Mouse (Mus musculus): Measurements from ENCODE around the gene Tmem120b.

The Tmem120b gene

DNA sequence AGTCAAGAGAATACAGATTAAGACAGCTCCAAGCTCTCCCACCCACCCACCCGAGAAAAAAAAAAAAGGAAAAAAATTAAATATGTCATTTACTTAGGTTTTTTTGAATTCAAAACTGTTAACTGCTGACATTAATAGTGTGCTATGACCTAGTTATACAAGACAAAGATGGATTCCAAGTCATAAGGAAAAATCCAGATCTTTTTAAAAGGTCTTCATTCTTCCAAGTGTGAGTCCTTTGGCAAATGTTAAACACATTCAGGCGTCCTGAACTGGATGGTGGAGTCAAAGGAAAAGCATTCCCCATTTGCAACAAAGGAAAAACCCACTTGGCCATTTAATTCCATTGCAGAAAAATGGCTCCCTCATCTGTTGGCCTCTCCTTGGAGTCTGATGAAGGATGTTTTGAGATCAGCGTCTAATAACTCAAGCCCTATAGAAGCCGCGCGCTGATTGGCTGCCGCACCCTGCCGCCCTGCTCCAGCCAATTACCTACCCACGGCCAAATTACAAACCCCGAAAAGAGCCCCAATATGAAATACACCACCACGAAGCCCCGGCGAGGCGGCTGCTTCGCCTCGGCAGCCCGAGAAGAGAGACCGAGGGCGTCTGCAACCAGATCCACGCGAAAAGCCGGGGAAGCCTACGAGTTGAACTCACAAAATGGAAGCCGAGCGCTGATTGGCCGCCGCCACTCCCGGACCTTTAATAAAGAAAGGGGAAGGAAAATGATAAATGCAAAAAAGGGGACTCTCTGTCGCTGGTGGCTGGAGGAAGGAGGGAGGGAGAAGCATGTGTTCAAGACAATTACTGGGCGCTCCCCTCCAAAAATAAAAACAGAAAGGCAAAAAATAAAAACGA, 72.7 kb downstream of the Tmem120b start:
- peak; percentile 93 for DNase-seq (ENCODE audit: low read depth)

DNA sequence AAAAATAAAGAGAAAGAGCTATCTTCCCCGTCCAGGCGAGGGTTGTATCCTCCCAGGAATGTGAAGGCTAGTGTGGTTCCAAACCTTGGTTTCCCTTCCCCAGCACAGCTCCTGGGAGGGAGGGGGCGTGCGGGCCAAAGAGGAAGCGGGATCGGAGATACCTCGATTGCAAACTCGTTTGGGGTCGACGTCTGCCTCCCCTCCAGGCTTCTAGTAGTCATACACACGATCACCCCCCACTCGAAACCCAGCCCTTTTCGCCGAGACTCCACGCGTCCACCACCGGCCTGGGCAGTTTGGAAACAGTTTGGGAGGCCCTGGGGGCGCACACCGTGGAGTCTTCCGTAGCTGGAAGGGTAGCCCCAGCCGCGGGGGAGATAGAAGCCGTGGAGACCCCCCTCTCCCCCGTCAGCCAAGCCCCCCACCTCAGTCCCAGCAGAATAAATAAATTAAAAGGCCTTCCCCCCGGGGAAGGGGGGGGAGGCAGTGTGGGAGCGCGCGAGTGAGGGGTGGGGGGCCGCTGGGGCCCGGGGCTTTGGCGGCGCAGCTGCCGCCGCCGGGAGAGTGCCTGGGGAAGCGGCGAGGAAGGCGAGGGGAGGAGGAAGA, 73.4 kb downstream of the Tmem120b start:
- peak; percentile 66 for DNase-seq (ENCODE audit: low read depth)

GRCm38 (mm10) chr5:123142161-123143157, 74.2 kb downstream of the Tmem120b start, which contains the start of gene Setd1b:
TSS of gene Setd1b (plus strand) at chr5:123142193.
- peak; percentile 48 for DNase-seq (ENCODE audit: low read depth)

DNA sequence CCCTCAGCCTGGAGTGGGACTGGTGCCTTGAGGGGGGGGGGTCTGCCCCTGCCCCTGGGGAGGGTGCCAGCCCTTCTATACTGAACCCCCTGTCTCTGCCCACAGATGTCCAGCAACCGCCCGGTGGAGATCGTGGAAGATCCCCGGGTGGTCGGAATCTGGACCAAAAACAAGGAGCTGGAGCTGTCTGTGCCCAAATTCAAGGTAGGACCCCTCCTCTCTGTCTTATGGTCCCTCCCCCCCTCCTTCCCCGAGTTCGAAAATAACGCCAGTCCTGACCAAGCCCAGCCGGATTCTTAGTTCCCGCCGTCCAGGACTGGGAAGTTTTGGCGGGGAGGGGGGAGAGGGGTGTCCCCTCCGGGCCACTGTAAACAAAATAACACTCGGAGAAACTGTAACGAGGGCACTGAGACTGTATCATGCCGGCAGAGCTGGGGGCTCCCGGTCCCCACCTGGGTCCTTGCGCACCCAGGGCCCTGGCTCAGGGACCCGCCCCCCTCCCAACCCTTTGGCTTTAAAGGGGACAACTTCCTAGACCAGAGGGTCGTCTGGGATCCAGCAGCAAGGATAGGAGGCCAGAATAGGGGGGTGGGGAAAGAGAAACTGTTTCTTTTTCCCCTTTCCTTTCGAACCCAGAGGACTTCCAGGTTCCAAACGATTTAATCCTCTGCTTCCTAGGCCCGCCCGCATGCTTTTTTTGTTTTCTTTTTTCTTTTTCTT, 75.2 kb downstream of the Tmem120b start:
- DNase-seq (ENCODE audit: low read depth) = peak; percentile 72

GRCm38 (mm10) chr5:123143971-123144745, 75.9 kb downstream of the Tmem120b start:
- DNase-seq (ENCODE audit: low read depth) = peak; percentile 74

DNA sequence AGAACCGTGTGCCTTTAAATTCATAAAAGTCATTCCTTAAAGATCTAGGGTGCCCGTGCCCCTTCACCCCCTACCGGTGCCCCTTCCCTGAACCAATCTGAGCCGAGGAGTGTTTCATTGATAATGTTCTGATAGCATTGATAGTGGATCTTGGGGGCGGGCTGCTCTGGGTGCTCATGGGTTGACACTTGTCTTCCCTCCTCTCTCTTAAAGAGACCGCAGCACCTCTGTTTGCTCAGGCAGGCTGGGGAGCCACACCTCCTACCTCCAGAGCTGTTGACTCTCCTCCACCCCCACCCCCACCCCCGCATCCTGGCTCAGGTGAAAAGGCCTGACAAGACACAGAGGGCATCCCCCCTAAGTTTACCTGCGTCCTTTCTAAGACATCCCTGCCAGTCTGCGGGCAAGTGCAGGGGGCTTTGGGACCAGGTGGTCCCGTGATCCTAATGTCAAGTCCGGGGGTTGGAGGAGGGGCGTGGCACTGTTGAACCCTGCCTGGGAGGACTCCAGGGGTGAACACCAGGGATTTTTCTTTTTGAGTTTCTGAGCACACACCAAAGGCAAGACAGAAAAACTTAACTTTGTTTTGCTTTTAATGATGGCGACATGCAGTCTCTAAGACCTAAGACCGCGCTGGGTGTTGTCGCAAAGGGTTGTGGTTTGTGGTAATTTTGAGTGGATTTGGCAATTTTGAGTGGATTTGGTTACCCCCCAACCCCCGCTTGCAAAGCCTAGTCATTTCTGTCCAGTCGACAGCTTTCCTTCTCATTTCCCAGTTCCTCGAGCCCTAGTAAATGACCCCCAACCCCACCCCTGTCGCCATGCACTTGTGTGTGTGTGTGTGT, 76.8 kb downstream of the Tmem120b start:
- peak; percentile 80 for DNase-seq (ENCODE audit: low read depth)

GRCm38 (mm10) chr5:123146357-123146756, 78.1 kb downstream of the Tmem120b start:
- DNase-seq (ENCODE audit: low read depth) = no peak

DNA sequence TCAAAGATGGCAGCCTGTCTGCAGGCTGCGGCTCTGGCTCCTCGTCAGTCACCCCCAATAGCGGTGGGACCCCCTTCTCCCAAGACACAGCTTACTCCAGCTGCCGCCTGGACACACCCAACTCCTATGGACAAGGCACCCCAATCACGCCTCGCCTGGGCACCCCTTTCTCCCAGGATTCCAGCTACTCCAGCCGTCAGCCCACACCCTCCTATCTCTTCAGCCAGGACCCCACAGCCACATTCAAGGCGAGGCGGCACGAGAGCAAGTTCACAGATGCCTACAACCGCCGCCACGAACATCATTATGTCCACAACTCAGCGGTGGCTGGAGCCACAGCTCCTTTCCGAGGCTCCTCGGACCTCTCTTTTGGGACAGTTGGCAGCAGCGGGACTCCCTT, 79.4 kb downstream of the Tmem120b start:
- DNase-seq (ENCODE audit: low read depth) = no peak

GRCm38 (mm10) chr5:123148073-123148722, 80.0 kb downstream of the Tmem120b start:
- no peak for DNase-seq (ENCODE audit: low read depth)

DNA sequence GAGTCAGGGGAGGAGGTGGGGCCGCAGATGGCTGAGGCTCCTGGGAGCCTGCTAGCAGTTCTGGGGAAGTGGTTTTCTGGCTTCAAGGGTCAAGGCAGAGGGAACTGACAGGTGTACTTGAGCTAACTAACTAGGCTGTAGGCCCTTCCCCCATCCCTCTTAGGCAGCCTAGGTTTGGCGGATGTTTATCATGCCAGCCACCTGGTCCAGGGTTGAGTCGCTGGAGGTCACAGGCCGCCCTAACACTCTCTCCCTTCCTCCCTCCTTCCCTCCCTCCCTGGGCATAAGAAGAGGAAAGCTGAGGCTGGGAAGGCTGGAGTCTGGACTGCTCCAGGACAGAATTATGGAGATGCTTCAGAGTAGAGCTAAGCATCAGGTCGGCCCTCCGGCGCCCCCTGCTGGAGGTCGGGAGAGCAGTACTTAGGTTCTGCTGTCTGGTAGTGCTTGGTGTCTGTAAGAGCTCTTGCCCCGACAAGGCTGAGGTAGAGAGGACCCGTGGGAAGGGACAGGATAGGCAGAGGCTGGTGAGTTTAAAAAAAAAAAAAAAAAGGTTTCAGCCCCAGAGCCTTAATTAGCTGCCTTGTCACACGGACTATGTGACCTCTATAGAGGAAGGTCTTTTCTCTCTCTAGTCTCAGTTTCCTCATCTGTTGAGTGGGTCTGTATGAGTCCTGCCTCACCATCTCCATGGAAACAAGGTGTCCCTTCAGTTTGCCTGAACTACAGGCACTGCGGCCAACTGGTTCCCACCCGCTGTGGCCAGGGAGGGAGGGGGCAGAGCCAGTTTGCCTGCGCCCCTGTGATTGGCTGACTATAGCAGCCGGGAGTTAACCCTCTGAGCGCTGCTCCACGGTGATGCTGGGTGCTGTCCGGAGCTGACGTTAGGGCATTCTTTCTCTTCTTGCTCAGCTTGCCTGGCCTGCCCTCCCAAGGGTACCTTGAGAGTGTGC, 81.5 kb downstream of the Tmem120b start:
- peak; percentile 94 for DNase-seq (ENCODE audit: low read depth)

GRCm38 (mm10) chr5:123150641-123151040, 82.4 kb downstream of the Tmem120b start:
- peak; percentile 94 for DNase-seq (ENCODE audit: low read depth)

GRCm38 (mm10) chr5:123151077-123151476, 82.9 kb downstream of the Tmem120b start:
- peak; percentile 90 for DNase-seq (ENCODE audit: low read depth)

DNA sequence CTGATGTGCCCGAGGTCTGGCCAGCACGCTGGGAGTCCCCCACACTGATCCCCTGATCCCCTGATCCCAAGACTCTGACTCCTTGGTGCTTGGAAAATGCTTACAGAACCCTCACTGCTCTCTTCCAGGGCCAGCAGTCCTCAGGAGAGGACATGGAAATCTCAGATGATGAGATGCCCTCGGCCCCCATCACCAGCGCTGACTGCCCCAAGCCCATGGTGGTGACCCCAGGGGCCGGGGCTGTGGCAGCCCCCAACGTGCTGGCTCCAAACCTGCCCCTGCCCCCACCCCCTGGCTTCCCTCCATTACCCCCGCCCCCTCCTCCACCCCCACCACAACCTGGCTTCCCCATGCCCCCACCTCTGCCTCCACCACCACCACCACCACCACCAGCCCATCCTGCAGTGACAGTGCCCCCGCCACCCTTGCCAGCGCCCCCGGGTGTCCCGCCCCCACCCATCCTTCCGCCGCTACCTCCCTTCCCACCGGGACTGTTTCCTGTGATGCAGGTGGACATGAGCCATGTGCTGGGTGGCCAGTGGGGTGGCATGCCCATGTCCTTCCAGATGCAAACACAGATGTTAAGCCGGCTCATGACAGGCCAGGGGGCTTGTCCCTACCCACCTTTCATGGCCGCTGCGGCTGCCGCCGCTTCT, 83.6 kb downstream of the Tmem120b start:
- no peak for DNase-seq (ENCODE audit: low read depth)

GRCm38 (mm10) chr5:123152901-123153300, 84.7 kb downstream of the Tmem120b start:
- DNase-seq (ENCODE audit: low read depth) = no peak

DNA sequence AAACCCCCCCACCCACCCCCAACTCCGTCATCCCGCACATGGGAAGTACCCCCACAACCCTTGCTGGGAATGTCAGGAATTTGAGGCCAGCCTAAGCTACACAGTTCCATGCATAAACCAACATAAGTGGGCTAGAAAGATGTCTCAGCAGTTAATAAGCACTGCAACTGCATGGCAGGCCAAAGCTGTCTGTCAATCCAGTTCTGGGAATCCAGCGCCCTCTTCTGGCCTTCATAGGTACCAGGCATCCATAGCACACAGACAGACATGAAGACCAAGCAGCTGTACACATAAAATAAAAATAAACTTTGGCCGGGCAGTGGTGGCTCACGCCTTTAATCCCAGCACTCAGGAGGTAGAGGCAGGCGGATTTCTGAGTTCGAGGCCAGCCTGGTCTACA, 87.2 kb downstream of the Tmem120b start:
- peak; percentile 92 for DNase-seq (ENCODE audit: low read depth)

GRCm38 (mm10) chr5:123156763-123157162, 88.5 kb downstream of the Tmem120b start:
- DNase-seq (ENCODE audit: low read depth) = no peak

GRCm38 (mm10) chr5:123157972-123158371, 89.8 kb downstream of the Tmem120b start:
- DNase-seq (ENCODE audit: low read depth) = no peak
